Mouse (Mus musculus) stomach, postnatal 0 days (tissue): ENCODE results near the gene Ubxn10.

Experiments
- CTCF ChIP-seq: IDR thresholded peaks from 2 replicates; pipeline ENCODE4 v1.5.1; 2016; ENCODE audit warnings: antibody characterized with exemption, low read depth, mild to moderate bottlenecking, moderate library complexity
- EP300 ChIP-seq: optimal IDR thresholded peaks from 2 replicates; pipeline ENCODE3; 2016; ENCODE audit warnings: antibody characterized with exemption

DNA sequence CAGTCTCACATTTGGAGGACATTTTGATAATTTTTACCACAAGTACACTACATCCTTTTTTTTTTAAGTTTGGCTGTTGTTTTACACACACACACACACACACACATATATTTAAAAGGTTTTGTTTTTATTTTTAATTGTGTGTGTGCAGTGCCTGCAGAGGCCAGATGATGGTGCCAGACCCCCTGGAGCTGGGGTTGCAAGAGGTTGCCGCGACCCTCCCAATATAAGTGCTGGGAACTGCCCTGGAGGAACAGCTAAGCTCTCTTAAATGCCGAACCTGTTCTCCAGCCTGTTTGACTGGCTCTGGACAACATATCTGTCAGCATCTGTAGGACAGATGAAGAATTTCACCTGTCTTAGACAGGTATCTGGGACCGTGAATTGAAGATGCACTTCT is 32.8 kb downstream of the Ubxn10 start:
- TF ChIP-seq CTCF = no peak
- TF ChIP-seq EP300 = no peak
